Mouse (Mus musculus) limb, embryonic 11.5 days (tissue): ENCODE data around the gene Il17rd. TPM values are rescaled to one million over a fixed set of nuclear protein-coding genes. Genes with fewer than 3 reads are reported as not detected.

Experiments used
- ATAC-seq: fragments of 200-750 bp; cut with Nextera tagmentation; 2 replicates; pipeline ENCODE4 v1.8.0; 2017; ENCODE audit warnings: low read depth; ENCODE audit not compliant: insufficient number of reproducible peaks, low FRiP score, low TSS enrichment
- DNase-seq: peaks from one replicate; pipeline ENCODE4 v3.0.0-alpha.2; 2015; ENCODE audit warnings: low spot score
- H3K27ac ChIP-seq: fragments of 300-500 bp; sonication (generic); replicated peaks from 2 replicates; pipeline ENCODE4 v1.5.1; 2014; ENCODE audit warnings: low read depth, mild to moderate bottlenecking, low read length
- H3K27me3 ChIP-seq: fragments of 300-500 bp; sonication (generic); 2 replicates; pipeline ENCODE4 v1.6.1; 2014; ENCODE audit warnings: mild to moderate bottlenecking, low read length, mixed read lengths; ENCODE audit not compliant: control insufficient read depth, insufficient read depth
- H3K36me3 ChIP-seq: fragments of 300-500 bp; sonication (generic); 2 replicates; pipeline ENCODE4 v1.6.1; 2014; ENCODE audit warnings: mild to moderate bottlenecking, low read length, moderate library complexity, mixed read lengths; ENCODE audit not compliant: control insufficient read depth, insufficient read depth
- H3K4me1 ChIP-seq: fragments of 300-500 bp; sonication (generic); 2 replicates; pipeline ENCODE4 v1.6.1; 2014; ENCODE audit warnings: low read length, mixed read lengths; ENCODE audit not compliant: control insufficient read depth, insufficient read depth
- H3K4me2 ChIP-seq: fragments of 300-500 bp; sonication (generic); 2 replicates; pipeline ENCODE4 v1.6.1; 2014; ENCODE audit warnings: low read depth, mild to moderate bottlenecking, moderate library complexity; ENCODE audit not compliant: severe bottlenecking
- H3K4me3 ChIP-seq: fragments of 300-500 bp; sonication (generic); 2 replicates; pipeline ENCODE4 v1.5.1; 2014; ENCODE audit warnings: low read depth, low read length
- H3K9ac ChIP-seq: fragments of 300-500 bp; sonication (generic); 2 replicates; pipeline ENCODE4 v1.6.1; 2014; ENCODE audit warnings: mild to moderate bottlenecking, low read length
- H3K9me3 ChIP-seq: fragments of 300-500 bp; sonication (generic); 2 replicates; pipeline ENCODE4 v1.6.1; 2016; ENCODE audit warnings: low read length; ENCODE audit not compliant: control insufficient read depth
- WGBS: fragments of 180-500 bp; shearing (Covaris S2); extraction: QIAGEN DNeasy Blood & Tissue Kit; methylation state at CpG from one replicate; pipeline ENCODE4 v1.1.7; 2014; 5-methylcytosine and 5-hydroxymethylcytosine counted together
- polyA plus RNA-seq: library from polyadenylated mRNA; unstranded; fragments of >200 nt; fragmentation: Nextera tagmentation; extraction: Ambion mirVana; gene quantifications from 2 replicates; pipeline ENCODE4 v1.2.1, GENCODE M21; 2014

The Il17rd gene
- polyA plus RNA-seq, 1 experiment from 2014 or later: 11.3 TPM

DNA sequence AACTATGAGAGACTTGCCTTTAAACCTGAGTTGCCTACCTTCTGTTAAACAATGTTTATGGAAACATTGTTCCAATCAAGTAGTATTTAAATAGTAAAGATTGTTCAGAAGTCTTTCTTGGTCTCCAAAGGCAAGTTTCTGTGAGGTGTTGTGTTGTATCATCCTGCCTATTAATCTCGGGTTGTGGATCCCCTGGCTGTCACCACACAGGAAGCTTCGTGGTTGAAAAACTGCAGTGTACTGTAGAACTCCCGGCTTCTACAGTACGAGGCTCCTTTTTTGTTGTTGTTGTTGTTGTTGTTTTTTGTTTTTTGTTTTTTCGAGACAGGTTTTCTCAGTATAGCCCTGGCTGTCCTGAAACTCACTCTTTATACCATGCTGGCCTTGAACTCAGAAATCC lies 46.7 kb downstream of the Il17rd start:
- Histone ChIP-seq H3K4me3 (no peak overlapping the region), H3K4me2 (no peak overlapping the region), H3K27me3 (no peaks in the 10 kb centered on the region), H3K4me1 (0 out of 2 replicates have a peak, but pooled peaks cover 2% of the 10 kb centered on the region), H3K9me3 (no peaks in the 10 kb centered on the region), H3K9ac (no peak overlapping the region), H3K36me3 (peaks cover 10% of the 10 kb centered on the region; the same call in 1 of the 2 replicates), H3K27ac (no peak overlapping the region)
- 80% methylated on average over 5 of the region's 5 CpGs for WGBS
- ATAC-seq (no peak), DNase-seq (no peak)

DNA sequence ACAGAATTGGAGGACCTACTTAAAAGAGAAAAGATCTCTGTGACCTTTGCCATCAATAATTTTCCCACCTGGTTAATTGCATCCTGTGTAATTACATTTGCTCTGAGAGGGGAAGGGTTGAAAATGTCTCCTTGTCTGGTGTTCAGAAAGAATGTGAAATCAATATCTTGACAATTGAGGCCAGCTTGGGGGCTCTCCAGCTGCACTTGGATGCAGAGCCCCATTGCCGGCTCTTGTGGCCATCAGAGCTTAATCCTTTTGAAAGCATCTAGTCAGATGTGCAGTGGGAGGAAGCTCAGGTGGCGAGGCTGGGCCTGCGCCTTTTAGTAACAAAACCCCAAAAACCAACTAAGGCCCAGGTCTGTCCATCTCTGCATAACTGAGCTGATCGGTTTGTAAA lies 47.3 kb downstream of the Il17rd start:
- Histone ChIP-seq H3K4me3 (no peak overlapping the region), H3K9ac (no peak overlapping the region), H3K36me3 (peaks cover 10% of the 10 kb centered on the region; the same call in 1 of the 2 replicates), H3K4me1 (0 out of 2 replicates have a peak, but pooled peaks cover 2% of the 10 kb centered on the region), H3K27me3 (no peaks in the 10 kb centered on the region), H3K4me2 (no peak overlapping the region), H3K27ac (no peak overlapping the region), H3K9me3 (no peaks in the 10 kb centered on the region)
- DNase-seq (no peak), ATAC-seq (no peak)
- WGBS: 60% methylated on average over 4 of the region's 4 CpGs

DNA sequence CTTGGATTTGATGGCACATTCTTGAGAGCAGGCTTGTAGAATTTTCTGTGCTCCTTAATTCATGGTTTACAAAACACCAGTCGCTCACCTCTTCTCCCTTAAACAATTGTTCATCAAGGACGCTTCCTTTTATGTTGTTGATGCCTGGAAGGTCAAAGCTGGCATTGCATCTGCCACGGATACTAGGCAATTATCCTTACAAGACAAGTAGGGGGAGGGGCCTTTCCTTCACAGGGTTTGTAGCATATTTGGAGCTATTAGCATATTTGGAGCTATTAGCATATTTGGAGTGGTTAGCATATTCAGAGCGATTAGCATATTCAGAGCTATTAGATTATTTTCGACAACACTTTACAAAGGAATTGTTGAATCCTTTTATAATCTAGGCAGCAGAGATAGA lies 55.5 kb downstream of the Il17rd start:
- H3K4me1 ChIP-seq: no peaks in the 10 kb centered on the region
- H3K36me3 ChIP-seq: peaks cover 4% of the 10 kb centered on the region; the same call in 1 of the 2 replicates
- no peak overlapping the region for H3K9ac ChIP-seq
- DNase-seq (no peak), ATAC-seq (no peak)
- H3K9me3 ChIP-seq: no peaks in the 10 kb centered on the region
- no peak overlapping the region for H3K27ac ChIP-seq
- H3K27me3 ChIP-seq: no peaks in the 10 kb centered on the region
- WGBS: 77% methylated on average over 5 of the region's 5 CpGs
- H3K4me2 ChIP-seq: no peak overlapping the region
- H3K4me3 ChIP-seq: no peak overlapping the region

DNA sequence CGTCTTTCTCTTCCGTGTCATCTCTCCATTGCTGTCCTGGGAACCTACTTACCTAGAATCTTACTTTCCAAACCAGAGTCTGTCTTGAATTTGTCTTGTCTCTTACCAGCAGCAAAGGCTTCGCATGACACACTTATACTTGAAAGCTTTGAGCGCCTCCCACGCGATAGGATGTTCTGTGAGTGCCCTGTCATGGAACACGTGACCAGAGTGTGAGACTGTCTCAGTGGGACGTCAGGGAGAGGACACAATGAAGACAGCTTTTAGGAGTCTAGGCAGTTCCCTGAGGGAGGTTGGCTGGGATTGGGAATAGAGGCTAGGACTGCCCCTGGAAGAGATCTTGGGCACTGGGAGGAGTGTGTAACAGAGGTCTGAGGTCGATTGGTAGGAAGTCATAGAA lies 57.4 kb downstream of the Il17rd start:
- no peak for DNase-seq
- no peaks in the 10 kb centered on the region for H3K4me1 ChIP-seq
- H3K27me3 ChIP-seq: no peaks in the 10 kb centered on the region
- no peak overlapping the region for H3K9ac ChIP-seq
- H3K4me3 ChIP-seq: no peak overlapping the region
- H3K4me2 ChIP-seq: no peak overlapping the region
- H3K36me3 ChIP-seq: peaks cover 9% of the 10 kb centered on the region
- no peak for ATAC-seq
- H3K27ac ChIP-seq: no peak overlapping the region
- 80% methylated on average over 9 of the region's 9 CpGs for WGBS
- H3K9me3 ChIP-seq: no peaks in the 10 kb centered on the region

DNA sequence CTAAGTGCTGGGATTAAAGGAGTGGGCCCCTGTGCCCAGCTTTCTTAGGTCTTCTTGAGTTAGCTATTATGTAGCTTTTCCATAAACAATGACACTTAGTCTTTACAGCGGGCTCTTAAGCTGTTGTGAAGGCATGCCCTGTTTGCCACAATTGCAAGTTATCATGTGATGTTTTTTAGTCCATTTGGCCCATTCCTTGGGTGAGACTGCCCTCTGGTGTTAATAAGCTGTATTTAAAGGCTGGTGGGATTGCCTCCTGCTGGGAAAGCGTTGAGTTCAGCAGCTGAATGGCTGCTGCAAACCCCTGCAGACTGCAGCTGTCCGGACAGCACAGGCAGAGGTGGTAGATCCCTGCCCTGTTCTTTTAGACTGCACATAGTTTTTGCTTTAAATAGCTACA lies 58.0 kb downstream of the Il17rd start:
- Histone ChIP-seq H3K4me2 (no peak overlapping the region), H3K4me1 (no peaks in the 10 kb centered on the region), H3K27me3 (no peaks in the 10 kb centered on the region), H3K9me3 (no peaks in the 10 kb centered on the region), H3K36me3 (peaks cover 15% of the 10 kb centered on the region), H3K4me3 (no peak overlapping the region), H3K27ac (no peak overlapping the region), H3K9ac (no peak overlapping the region)
- no peak for ATAC-seq
- peak; percentile 84 for DNase-seq
- WGBS: 34% methylated on average over 3 of the region's 3 CpGs

DNA sequence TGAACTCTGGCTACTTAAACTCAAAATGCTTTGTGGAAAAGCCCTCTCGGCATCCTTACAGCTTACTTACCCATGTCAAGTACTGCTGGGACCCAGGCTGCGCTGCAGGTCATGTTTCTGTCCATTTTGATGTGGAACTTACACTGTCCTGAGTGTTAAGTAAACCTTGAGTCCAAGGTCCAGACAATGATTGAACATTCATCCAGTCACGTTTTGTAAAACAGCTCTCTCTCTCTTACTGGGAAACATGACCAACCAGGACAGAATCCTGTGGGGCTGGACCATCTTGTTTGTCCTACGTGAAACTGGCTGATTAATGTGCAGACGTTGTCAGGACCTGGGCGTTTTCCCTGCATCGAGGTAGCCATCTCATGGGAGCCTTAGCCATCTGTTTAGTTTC lies 63.0 kb downstream of the Il17rd start:
- no peaks in the 10 kb centered on the region for H3K9me3 ChIP-seq
- no peak overlapping the region for H3K4me2 ChIP-seq
- H3K4me1 ChIP-seq: no peaks in the 10 kb centered on the region
- H3K4me3 ChIP-seq: no peak overlapping the region
- no peak for DNase-seq
- no peak for ATAC-seq
- WGBS: 63% methylated on average over 7 of the region's 7 CpGs
- H3K9ac ChIP-seq: no peak overlapping the region
- no peak overlapping the region for H3K27ac ChIP-seq
- peaks cover 12% of the 10 kb centered on the region for H3K36me3 ChIP-seq
- H3K27me3 ChIP-seq: no peaks in the 10 kb centered on the region

DNA sequence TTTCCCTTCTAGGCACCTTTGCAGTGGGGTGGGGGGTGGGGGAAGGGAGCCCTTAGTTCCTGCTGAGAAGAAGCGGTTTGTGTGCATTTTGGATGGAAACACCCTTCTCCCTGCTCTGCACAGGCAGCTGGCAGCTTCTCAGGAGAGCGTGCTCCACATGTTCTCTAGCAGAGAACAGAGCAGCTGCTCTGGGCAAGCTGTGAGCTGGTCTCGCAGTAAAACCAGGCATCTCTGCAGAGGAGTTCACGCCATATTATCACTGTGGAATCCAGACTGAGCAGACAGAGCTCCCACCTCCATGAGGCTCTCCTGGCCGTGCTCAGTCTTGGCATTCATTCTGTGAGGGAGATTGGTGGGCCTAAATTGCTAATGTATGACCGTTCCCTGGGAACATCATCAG lies 64.0 kb downstream of the Il17rd start:
- Histone ChIP-seq H3K4me3 (no peak overlapping the region), H3K27me3 (no peaks in the 10 kb centered on the region), H3K27ac (0 out of 2 replicates have a peak overlapping the region, but pooled peaks have one; percentile 8), H3K9me3 (no peaks in the 10 kb centered on the region), H3K4me1 (no peaks in the 10 kb centered on the region), H3K36me3 (peaks cover 12% of the 10 kb centered on the region), H3K9ac (no peak overlapping the region), H3K4me2 (no peak overlapping the region)
- ATAC-seq (no peak), DNase-seq (no peak)
- WGBS: 76% methylated on average over 6 of the region's 6 CpGs

DNA sequence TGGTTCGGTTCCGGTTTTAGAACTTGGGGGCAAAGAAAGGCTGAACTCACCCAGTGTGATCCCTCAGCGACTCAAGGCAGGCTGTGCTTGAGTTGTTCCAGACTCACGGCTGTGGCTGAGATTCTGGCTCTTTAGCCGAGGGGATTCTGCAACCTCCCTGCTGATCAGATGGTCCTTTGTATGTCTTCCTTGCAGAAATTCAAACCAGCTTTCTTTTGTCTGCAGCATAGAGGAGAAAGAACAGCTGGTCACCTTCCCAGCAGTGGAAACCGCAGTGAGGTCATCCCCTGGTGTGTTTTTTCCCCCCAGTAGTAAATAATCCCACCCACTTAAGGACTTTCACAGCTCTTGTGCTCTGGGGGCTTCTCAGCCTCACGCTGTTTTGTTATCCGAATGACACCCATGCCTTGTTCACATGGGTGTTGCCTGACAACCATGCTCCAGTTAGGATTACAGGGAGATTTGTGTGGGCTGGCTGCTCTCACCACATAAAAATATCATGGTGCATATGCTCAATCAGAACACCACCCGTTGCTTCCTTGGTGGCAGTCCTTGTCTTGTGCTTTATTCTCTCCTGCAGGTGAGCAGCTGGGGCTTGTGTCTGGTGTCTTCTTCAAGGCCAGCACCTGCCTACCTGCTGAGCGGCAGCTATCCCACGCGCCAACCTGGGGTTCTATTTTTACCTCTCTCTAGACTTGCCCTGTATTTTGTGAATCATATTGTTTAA lies 67.2 kb downstream of the Il17rd start:
- ATAC-seq (no peak), DNase-seq (no peak)
- no peak overlapping the region for H3K27ac ChIP-seq
- H3K9ac ChIP-seq: no peak overlapping the region
- H3K27me3 ChIP-seq: no peaks in the 10 kb centered on the region
- H3K4me2 ChIP-seq: no peak overlapping the region
- H3K9me3 ChIP-seq: no peaks in the 10 kb centered on the region
- 79% methylated on average over 12 of the region's 12 CpGs for WGBS
- H3K36me3 ChIP-seq: peaks cover 8% of the 10 kb centered on the region; the same call in 1 of the 2 replicates
- no peak overlapping the region for H3K4me3 ChIP-seq
- H3K4me1 ChIP-seq: no peaks in the 10 kb centered on the region
